Mouse (Mus musculus): ENCODE measurements around the gene Fam20c.

DNA sequence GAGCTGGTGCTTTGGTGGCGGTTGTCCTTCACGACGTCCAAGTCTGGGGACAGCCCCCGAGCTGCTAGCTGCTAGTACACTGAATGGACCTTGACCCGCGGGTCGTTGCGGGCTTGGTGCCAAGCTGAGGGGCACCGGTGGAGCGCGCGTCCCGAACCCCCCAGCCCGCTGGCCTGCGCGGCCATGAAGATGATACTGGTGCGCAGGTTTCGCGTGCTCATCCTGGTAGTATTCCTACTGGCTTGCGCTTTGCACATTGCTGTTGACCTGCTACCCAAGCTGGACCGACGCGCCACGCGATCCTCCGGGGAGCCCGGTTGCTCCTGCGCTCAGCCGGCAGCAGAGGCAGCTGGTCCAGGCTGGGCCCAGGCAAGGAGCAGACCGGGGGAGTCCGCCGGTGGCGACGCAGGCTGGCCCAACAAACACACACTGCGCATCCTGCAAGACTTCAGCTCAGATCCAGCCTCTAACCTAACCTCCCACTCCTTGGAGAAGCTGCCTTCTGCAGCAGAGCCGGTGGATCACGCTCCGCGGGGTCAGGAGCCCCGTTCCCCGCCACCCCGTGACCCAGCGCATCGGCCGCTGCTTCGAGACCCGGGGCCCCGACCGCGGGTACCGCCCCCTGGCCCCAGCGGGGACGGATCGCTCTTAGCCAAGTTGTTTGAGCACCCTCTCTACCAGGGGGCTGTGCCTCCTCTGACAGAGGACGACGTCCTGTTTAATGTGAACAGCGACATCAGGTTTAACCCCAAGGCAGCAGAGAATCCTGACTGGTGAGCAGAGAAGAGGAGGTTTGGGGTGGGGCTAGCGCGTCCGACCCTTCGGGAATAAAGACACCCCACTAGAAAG, 1.4 kb downstream of the Fam20c start:
- TF ChIP-seq POLR2A (IDR thresholded peaks at IDR 0.05; ENCODE audit: low read depth, low read length) (no peak), CTCF (IDR thresholded peaks at IDR 0.05; ENCODE audit: extremely low read depth, insufficient read length, insufficient replicate concordance, low read depth, low read length) (no peak)

All from small intestine, adult 2 months (tissue).